Mouse (Mus musculus) liver, embryonic 13.5 days (tissue): ENCODE measurements around the gene Ces1h. TPM values are rescaled to one million over a fixed set of nuclear protein-coding genes. Genes with fewer than 3 reads are reported as not detected.
"Not testable (repeated sequence)": the region's sequence is repeated elsewhere in the genome, so short reads cannot be mapped to it uniquely, and the experiment has no call there.

Experiments
- ATAC-seq: fragments of 200-750 bp; cut with Nextera tagmentation; 2 replicates; pipeline ENCODE4 v1.8.0; 2017; ENCODE audit warnings: low read depth, mild to moderate bottlenecking, moderate number of reproducible peaks, moderate library complexity
- DNase-seq: peaks from one replicate; pipeline ENCODE4 v3.0.0; 2022
- H3K27ac ChIP-seq: fragments of 300-500 bp; sonication (generic); 2 replicates; pipeline ENCODE4 v1.5.1; 2015; ENCODE audit warnings: moderate library complexity, mild to moderate bottlenecking, inconsistent platforms
- H3K27me3 ChIP-seq: fragments of 300-500 bp; sonication (generic); 2 replicates; pipeline ENCODE4 v1.6.1; 2015; ENCODE audit warnings: mild to moderate bottlenecking, inconsistent platforms
- H3K36me3 ChIP-seq: fragments of 300-500 bp; sonication (generic); 2 replicates; pipeline ENCODE4 v1.6.1; 2015; ENCODE audit warnings: mild to moderate bottlenecking, inconsistent platforms
- H3K4me1 ChIP-seq: fragments of 300-500 bp; sonication (generic); replicated peaks from 2 replicates; pipeline ENCODE4 v1.6.1; 2015; ENCODE audit warnings: inconsistent platforms
- H3K4me2 ChIP-seq: fragments of 300-500 bp; sonication (generic); 2 replicates; pipeline ENCODE4 v1.6.1; 2015; ENCODE audit warnings: inconsistent platforms, mild to moderate bottlenecking, moderate library complexity
- H3K4me3 ChIP-seq: fragments of 300-500 bp; sonication (generic); replicated peaks from 2 replicates; pipeline ENCODE4 v1.5.1; 2015; ENCODE audit warnings: mild to moderate bottlenecking, inconsistent platforms
- H3K9ac ChIP-seq: fragments of 300-500 bp; sonication (generic); 2 replicates; pipeline ENCODE4 v1.6.1; 2015; ENCODE audit warnings: mild to moderate bottlenecking, inconsistent platforms
- H3K9me3 ChIP-seq: fragments of 300-500 bp; sonication (generic); replicated peaks from 2 replicates; pipeline ENCODE4 v1.6.1; 2016; ENCODE audit warnings: inconsistent platforms
- WGBS: fragments of 180-500 bp; shearing (Covaris S2); methylation state at CpG from one replicate; pipeline ENCODE4 v1.1.7; 2015; ENCODE audit not compliant: insufficient replicate concordance; 5-methylcytosine and 5-hydroxymethylcytosine counted together
- polyA plus RNA-seq: library from polyadenylated mRNA; unstranded; fragments of >200 nt; fragmentation: Nextera tagmentation; extraction: Ambion mirVana; gene quantifications from 2 replicates; pipeline ENCODE4 v1.2.1, GENCODE M21; 2015

Gene Ces1h
- polyA plus RNA-seq: not detected in 2 replicates

DNA sequence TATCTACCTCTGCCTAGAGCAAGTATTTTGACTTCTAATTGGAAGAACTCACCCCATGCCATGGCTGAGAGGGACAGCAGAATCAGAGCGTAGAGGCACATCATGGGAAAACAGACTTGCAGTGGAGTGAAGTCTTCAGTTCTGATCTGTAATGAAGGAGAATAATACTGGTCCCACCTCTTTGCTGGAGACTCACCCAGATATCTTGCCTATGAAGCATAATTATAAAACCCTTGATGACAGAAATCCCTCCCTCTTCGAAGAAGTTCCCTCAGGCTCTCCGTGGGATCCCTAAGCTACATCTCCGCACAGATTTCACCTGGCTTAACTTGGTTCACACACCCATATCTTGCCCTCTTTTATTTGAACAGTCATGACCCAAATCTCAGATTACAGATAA is at the start of gene Ces1h:
TSS of gene Ces1h (minus strand) at position 101 of the 400 bp plus-strand sequence.
- WGBS: 72% methylated on average over 4 of the region's 4 CpGs
- no peak within 1 kb of the TSS for H3K9ac ChIP-seq
- H3K9me3 ChIP-seq: no peaks in the 10 kb centered on the region; the same call in 1 of the 2 replicates
- no peaks in the 10 kb centered on the region for H3K36me3 ChIP-seq
- H3K4me1 ChIP-seq: no peaks in the 10 kb centered on the region
- no peak within 1 kb of the TSS for H3K4me3 ChIP-seq
- no peaks in the 10 kb centered on the region for H3K27me3 ChIP-seq
- no peak within 1 kb of the TSS for H3K27ac ChIP-seq
- DNase-seq (no peak), ATAC-seq (no peak)
- no peak within 1 kb of the TSS for H3K4me2 ChIP-seq

DNA sequence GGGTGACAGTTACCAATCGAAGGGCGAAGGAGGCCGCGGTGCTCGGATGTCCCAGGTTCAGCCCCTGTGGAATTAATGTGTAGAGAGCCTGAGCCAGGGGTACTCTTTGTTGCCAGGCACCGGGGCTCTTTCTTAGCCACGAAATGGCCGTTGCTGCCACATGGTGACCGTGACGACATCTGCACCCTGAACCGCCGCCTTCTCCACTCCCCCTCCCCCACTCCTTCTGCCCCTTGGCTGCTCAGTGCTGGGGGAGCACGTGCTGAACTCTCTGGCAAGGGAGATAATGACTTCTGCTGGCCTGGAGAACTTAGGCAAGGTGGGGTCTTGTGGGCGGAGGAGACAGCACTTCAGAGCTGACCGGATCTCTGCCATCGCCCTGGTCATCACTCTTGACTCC is 47.7 kb upstream of the Ces1h start:
- Histone ChIP-seq H3K4me2 (no peak overlapping the region), H3K9me3 (no peaks in the 10 kb centered on the region), H3K4me1 (no peaks in the 10 kb centered on the region), H3K4me3 (no peak overlapping the region), H3K27ac (no peak overlapping the region), H3K27me3 (no peaks in the 10 kb centered on the region), H3K9ac (no peak overlapping the region), H3K36me3 (no peaks in the 10 kb centered on the region)
- DNase-seq (no peak), ATAC-seq (no peak)
- 76% methylated on average over 16 of the region's 16 CpGs for WGBS

DNA sequence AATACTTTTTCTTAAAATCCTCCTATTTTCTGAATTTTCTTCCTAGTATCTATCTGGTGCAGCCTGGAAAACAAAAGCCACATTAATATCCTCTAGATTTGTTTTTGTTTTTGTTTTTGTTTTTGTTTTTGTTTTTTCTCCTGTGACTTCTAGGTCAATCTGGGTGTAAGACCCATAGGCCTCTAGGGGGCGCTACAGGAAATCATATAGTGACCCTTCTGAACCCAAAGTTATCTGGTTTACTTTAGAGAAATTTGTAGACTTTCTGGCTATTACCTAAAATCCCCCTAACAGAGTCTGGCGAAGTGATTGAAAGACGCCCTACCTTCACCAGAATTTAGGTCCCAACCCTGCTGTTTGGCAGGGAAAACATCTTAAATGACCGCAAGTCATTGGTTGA is 35.9 kb upstream of the Ces1h start:
- H3K4me3 ChIP-seq: no peak overlapping the region
- 58% methylated on average over 4 of the region's 4 CpGs for WGBS
- H3K36me3 ChIP-seq: no peaks in the 10 kb centered on the region
- no peaks in the 10 kb centered on the region for H3K27me3 ChIP-seq
- H3K4me2 ChIP-seq: no peak overlapping the region
- no peaks in the 10 kb centered on the region for H3K9me3 ChIP-seq
- no peak overlapping the region for H3K27ac ChIP-seq
- no peak for DNase-seq
- no peaks in the 10 kb centered on the region for H3K4me1 ChIP-seq
- ATAC-seq: no peak
- H3K9ac ChIP-seq: no peak overlapping the region

DNA sequence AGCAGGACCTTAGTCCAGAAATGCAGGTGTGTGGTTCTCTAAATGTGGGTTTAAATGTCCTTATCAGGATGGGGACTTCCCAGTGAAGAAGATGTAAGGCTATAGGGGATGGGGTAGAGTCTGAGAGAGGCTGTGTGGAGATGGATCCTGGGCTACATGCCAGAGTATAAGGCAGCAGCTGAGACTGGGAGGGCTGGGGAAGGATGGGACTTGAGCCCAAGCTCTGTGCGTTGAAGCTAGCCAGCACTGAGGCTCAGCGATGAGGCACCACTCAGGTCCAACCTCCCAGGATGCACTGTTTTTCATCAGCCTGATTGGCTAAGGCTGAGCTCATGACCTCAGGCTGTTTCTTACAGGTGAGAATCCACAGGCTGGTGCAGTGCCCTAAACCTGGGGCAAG is 29.3 kb upstream of the Ces1h start:
- Histone ChIP-seq H3K36me3 (no peaks in the 10 kb centered on the region), H3K4me3 (no peak overlapping the region), H3K27me3 (no peaks in the 10 kb centered on the region), H3K4me1 (no peaks in the 10 kb centered on the region), H3K4me2 (no peak overlapping the region), H3K9me3 (no peaks in the 10 kb centered on the region), H3K27ac (no peak overlapping the region), H3K9ac (no peak overlapping the region)
- WGBS: 81% methylated on average over 2 of the region's 2 CpGs
- DNase-seq (no peak), ATAC-seq (no peak)

DNA sequence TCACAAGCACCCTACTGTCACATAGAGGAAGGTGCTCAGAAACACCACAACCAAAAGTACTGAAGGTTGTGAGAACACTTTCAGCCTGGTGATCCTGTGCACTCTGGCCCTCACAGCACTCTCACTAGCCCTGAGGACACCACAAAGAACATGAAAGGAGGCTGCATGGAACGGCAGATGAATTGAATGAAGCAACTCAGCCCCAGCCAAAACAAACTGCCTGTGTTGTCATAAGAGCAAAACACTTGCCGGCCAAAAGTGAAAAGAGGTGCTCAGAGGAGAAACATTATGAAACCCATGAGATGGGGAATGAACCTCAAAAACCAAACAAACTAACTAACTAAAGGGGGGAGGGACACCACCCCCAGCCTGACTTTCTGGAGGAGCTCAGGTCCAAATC is 20.2 kb upstream of the Ces1h start:
- ATAC-seq: no peak

DNA sequence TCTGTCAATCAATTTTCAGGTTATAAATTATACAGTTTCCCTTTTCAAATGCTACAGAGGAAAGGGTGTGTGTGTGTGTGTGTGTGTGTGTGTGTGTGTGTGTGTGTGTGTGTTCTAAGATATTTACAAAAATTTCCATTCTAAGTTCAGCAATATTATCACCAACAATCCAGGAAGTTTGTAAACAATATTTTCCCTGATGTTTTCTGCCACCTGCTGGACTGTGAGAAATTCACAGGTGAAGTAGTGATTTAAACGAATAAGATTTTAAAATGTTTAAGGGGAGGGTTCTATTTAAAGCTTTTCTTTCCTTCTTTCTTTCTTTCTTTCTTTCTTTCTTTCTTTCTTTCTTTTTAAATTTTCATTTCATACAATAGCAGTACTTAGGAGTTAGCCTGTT is 18.5 kb upstream of the Ces1h start:
- Histone ChIP-seq H3K27me3 (no peaks in the 10 kb centered on the region), H3K9me3 (no peaks in the 10 kb centered on the region), H3K9ac (no peak overlapping the region), H3K36me3 (no peaks in the 10 kb centered on the region), H3K4me1 (no peaks in the 10 kb centered on the region), H3K4me3 (no peak overlapping the region), H3K27ac (no peak overlapping the region), H3K4me2 (no peak overlapping the region)
- ATAC-seq (no peak), DNase-seq (no peak)
- WGBS: 24% methylated on average over 1 of the region's 1 CpGs

More for the DNA sequence above, 20.2 kb upstream of the Ces1h start:
- H3K9ac ChIP-seq: no peak overlapping the region
- no peaks in the 10 kb centered on the region for H3K27me3 ChIP-seq
- no peak overlapping the region for H3K4me3 ChIP-seq
- no peaks in the 10 kb centered on the region for H3K4me1 ChIP-seq
- 64% methylated on average over 2 of the region's 2 CpGs for WGBS
- no peaks in the 10 kb centered on the region for H3K36me3 ChIP-seq
- H3K4me2 ChIP-seq: no peak overlapping the region
- H3K27ac ChIP-seq: no peak overlapping the region
- no peak for DNase-seq
- no peaks in the 10 kb centered on the region for H3K9me3 ChIP-seq

DNA sequence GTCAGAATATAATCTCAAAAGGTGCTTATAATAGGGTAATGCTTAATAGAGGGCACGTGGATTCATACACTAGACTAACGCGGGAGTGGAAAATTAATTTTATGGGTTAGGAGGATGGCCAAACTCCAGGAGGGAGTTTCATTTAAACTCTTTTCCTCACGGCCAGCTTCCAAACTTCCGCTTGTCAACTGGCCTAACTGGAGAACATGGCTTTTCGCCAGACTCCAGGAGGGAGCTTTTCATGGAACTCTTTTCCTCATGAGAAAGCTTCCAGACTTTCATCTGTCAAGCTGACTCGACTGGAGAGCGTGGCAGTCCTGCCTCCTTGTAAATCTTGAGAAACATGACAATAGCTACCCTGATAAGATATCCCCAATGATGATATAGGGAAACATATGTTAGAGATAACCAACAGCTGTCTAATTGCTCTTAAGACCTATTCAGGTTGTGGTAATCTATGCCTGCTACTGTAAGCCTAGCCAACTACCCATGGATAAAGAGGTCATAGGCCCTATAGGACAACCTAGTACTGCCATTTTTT is 14.6 kb upstream of the Ces1h start:
- ATAC-seq: not testable (repeated sequence)

DNA sequence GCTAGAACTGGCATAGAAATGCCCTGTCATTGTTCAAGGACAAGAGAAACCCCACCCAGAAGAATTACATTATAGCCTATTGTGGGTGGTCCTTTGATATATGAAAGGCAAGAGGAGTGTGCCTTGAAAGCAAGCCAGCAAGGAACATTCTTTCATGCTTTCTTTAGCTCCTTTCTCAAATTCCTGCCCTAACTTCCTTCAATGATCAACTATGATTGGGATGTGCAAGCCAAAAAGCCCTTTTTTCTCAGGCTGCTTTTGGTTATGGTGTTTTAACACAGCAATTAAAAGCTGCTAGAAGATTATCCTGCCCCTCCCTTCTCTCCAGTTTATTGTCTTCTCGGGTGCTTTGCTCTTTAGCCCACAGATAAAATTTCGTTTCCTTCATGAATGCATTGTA is 10.0 kb downstream of the Ces1h start:
- no peak for ATAC-seq
- Histone ChIP-seq H3K9ac (no peak overlapping the region), H3K4me2 (no peak overlapping the region), H3K27me3 (no peaks in the 10 kb centered on the region), H3K36me3 (no peaks in the 10 kb centered on the region), H3K9me3 (no peaks in the 10 kb centered on the region), H3K4me3 (no peak overlapping the region), H3K4me1 (no peaks in the 10 kb centered on the region), H3K27ac (no peak overlapping the region)
- no peak for DNase-seq
- WGBS: 30% methylated on average over 2 of the region's 2 CpGs

More for the DNA sequence above, 14.6 kb upstream of the Ces1h start:
- H3K4me1 ChIP-seq, DNase-seq, H3K4me2 ChIP-seq, H3K9me3 ChIP-seq, H3K36me3 ChIP-seq, H3K27ac ChIP-seq, H3K9ac ChIP-seq, H3K27me3 ChIP-seq, H3K4me3 ChIP-seq: not testable (repeated sequence)
- WGBS: 69% methylated on average over 8 of the region's 8 CpGs

DNA sequence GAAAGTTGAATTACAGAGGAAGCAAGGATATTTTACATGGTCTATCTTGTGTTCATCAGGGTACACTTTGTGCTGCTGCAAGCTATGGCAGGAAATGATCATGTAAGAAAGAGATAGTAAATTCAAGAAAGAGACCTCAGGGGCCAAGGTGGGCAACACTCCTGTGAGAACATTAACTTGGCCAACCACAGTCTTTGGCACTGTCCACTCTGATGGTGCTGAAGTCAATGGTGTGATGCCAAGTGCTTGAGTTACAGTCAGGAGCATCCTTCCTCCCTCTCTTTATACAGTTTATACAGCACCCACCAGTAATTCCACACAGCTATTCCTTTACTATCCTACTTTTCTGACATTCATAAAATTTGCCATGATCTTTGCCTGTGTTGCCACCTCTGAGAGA is 19.4 kb downstream of the Ces1h start:
- H3K9ac ChIP-seq: no peak overlapping the region
- no peak for ATAC-seq
- H3K27ac ChIP-seq: no peak overlapping the region
- no peak overlapping the region for H3K4me2 ChIP-seq
- no peak overlapping the region for H3K4me3 ChIP-seq
- no peaks in the 10 kb centered on the region; the same call in 1 of the 2 replicates for H3K9me3 ChIP-seq
- H3K27me3 ChIP-seq: no peaks in the 10 kb centered on the region
- DNase-seq: no peak
- no peaks in the 10 kb centered on the region for H3K4me1 ChIP-seq
- H3K36me3 ChIP-seq: no peaks in the 10 kb centered on the region

DNA sequence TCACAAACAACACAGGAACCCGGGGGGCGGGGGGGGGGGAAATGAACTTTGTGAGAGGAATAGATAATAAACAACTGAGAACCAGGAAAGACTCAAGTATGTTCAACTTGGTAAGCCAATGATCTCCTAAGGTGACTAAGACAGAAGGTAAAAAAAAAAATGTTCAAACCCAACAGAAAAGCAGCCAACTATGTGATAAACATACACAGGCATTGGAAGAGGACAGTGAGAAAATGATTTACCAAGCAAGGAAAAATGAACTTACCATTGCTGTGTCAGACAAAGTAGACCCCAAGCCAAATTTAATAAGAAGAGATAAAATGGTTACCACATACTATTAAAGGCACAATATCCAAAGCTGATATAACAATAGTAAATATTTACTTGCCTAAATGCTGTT is 40.0 kb downstream of the Ces1h start:
- H3K36me3 ChIP-seq: no peaks in the 10 kb centered on the region
- DNase-seq: no peak
- no peaks in the 10 kb centered on the region for H3K27me3 ChIP-seq
- H3K4me2 ChIP-seq: no peak overlapping the region
- no peak overlapping the region for H3K4me3 ChIP-seq
- ATAC-seq: no peak
- H3K9me3 ChIP-seq: no peaks in the 10 kb centered on the region
- 67% methylated on average over 2 of the region's 2 CpGs for WGBS
- no peak overlapping the region for H3K9ac ChIP-seq
- no peak overlapping the region for H3K27ac ChIP-seq
- no peaks in the 10 kb centered on the region for H3K4me1 ChIP-seq

DNA sequence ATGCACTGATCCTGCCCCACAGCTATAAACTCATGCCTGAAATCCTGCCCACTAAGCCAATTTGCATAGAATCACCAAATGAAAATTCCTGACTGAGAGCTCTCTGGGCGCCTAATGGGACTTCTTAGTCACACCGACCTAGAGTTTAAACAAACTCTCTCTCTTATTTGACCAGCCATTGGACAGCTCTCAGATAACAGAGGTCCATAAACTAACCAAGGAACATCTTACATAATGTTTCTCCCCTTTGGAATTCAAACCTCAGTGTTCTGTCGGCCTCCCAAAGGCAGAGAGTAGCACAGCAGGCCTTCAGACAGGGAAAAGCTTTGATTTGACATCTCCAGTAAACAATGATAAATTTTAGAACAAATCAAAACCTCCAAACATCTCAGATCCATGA is 42.3 kb downstream of the Ces1h start, which contains the start of gene Ces1g:
TSS of gene Ces1g (minus strand) at position 102 of the 400 bp plus-strand sequence.
- no peak within 1 kb of the TSS for H3K9ac ChIP-seq
- H3K4me1 ChIP-seq: no peaks in the 10 kb centered on the region
- no peaks in the 10 kb centered on the region for H3K9me3 ChIP-seq
- ATAC-seq (no peak), DNase-seq (no peak)
- no peaks in the 10 kb centered on the region for H3K27me3 ChIP-seq
- H3K4me3 ChIP-seq: no peak within 1 kb of the TSS
- no peaks in the 10 kb centered on the region for H3K36me3 ChIP-seq
- no peak within 1 kb of the TSS for H3K4me2 ChIP-seq
- H3K27ac ChIP-seq: no peak within 1 kb of the TSS
- 39% methylated on average over 3 of the region's 3 CpGs for WGBS

DNA sequence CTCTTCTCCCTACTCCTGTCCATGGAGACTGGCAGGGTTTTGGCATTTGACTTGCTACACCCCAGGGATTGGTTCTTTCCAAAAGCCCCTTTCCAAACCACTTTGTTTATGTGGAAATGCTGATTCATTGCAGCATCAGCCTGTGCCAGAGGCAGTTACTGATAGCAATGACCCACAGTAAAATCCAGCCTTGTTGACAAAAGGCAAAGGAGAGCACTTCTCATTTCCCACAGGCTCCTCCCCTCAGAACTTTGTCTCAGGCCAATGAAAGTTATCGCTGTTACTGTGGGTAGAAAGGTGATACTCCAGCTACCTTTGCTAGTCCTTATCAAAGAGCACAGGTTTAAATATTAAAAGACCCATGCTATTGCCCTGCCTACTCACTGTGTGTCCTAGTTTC is 46.8 kb downstream of the Ces1h start:
- no peak overlapping the region for H3K4me2 ChIP-seq
- no peaks in the 10 kb centered on the region for H3K4me1 ChIP-seq
- no peak overlapping the region for H3K27ac ChIP-seq
- no peak overlapping the region for H3K4me3 ChIP-seq
- 58% methylated on average over 1 of the region's 1 CpGs for WGBS
- no peaks in the 10 kb centered on the region for H3K27me3 ChIP-seq
- no peaks in the 10 kb centered on the region for H3K36me3 ChIP-seq
- ATAC-seq (peak; percentile 73), DNase-seq (no peak)
- H3K9me3 ChIP-seq: no peaks in the 10 kb centered on the region
- no peak overlapping the region for H3K9ac ChIP-seq
